Mouse (Mus musculus) ES-E14 (cell line): ENCODE results near the gene Hist1h3d.
"Not testable (repeated sequence)": the region's sequence is repeated elsewhere in the genome, so short reads cannot be mapped to it uniquely, and the experiment has no call there.

Experiments used
- MAFK ChIP-seq: IDR thresholded peaks from 2 replicates; pipeline ENCODE4 v1.6.1; 2014; ENCODE audit warnings: mild to moderate bottlenecking, low read depth, low read length, inconsistent platforms; ENCODE audit not compliant: insufficient read depth
- ZC3H11A ChIP-seq: IDR thresholded peaks from 2 replicates; pipeline ENCODE4 v1.6.1; 2012; ENCODE audit warnings: low read depth, mild to moderate bottlenecking, inconsistent platforms, low read length, borderline replicate concordance
- ZNF384 ChIP-seq: IDR thresholded peaks from 2 replicates; pipeline ENCODE4 v1.6.1; 2012; ENCODE audit warnings: low read depth, low read length, inconsistent platforms

DNA sequence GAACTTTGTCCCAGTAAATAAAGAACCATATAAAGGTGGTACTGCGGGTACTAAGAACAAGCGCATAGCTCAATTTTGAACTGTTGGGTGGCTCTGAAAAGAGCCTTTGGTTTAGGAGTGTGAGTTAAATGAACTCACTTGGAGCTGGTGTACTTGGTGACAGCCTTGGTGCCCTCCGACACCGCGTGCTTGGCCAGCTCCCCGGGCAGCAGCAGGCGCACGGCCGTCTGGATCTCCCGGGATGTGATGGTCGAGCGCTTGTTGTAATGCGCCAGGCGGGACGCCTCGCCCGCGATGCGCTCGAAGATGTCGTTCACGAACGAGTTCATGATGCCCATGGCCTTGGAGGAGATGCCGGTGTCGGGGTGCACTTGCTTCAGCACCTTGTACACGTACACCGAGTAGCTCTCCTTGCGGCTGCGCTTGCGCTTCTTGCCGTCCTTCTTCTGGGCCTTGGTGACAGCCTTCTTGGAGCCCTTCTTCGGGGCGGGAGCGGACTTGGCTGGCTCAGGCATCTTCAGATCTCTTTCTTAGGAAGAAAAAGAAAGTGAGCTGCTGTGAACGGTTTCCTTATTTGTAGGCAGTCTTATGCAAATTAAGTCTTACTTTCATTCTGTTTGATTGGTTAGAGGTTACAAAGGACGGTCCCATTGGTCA, 10.0 kb downstream of the Hist1h3d start:
- TF ChIP-seq ZC3H11A, ZNF384, MAFK: not testable (repeated sequence)
